8 mouse cellular contexts compared by ENCODE assay signal in the genomic region with DNA sequence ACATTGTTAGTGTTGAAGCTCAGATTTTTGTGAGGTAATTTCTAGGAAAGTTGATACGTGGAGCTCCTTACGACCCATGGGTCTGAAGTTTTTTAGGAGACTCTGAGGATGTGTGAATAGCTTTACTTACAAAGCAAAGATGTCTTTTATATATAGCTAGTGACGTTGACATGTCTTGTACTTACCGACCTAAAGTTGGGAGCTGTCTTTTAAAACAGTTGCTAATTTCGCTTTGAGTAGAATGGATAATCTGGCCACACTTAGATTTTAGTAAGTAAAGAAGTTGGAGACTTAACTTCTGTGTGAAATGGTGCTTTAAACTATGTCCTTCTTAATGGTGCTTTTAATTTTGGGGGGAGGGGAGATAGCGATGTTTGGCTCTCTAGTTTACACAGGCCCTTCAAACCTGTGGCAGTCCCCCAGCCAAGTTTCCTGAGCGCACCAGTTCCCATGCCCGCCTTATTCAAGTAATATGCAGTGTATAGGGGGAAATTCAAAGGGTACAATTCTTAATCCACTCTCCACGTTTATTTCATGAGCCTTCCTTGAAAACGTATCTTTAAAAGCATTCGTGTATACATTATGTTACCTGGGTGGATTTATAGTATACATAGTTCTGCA. TPM values are rescaled to one million over a fixed set of nuclear protein-coding genes. Genes with fewer than 3 reads are reported as not detected.
A peak's percentile ranks its signal among the peaks of the same experiment; 100 is the strongest.
DNase-seq lines count a peak whose midpoint lies in the region; ATAC-seq and TF ChIP-seq lines count a peak whose summit lies in the region.

No protein-coding gene starts in this region.

- peaks cover 2 to 12% of the 10 kb centered on the region in 2 experiments; a peak in 3 of 4 replicates for H3K4me1 ChIP-seq in heart, embryonic 14.5 days (ENCODE audit: control insufficient read depth in 2 of 2, insufficient read depth in 2 of 2, low read length in 2 of 2)
- peaks cover 34% of the 10 kb centered on the region for H3K4me1 ChIP-seq in G1E (ENCODE audit: insufficient read depth, low read depth, low read length)
- peaks cover 7% of the 10 kb centered on the region for H3K4me1 ChIP-seq in forebrain, postnatal 0 days (ENCODE audit: insufficient read depth)
- no peaks in the 10 kb centered on the region for H3K4me1 ChIP-seq in midbrain, embryonic 11.5 days (ENCODE audit: control insufficient read depth, insufficient read depth, low read length)

- H3K9me3 ChIP-seq in heart, embryonic 14.5 days (ENCODE audit: control insufficient read depth, low read length), result no peaks in the 10 kb centered on the region
- H3K9me3 ChIP-seq in G1E (replicated peaks), result no peaks in the 10 kb centered on the region
- no peaks in the 10 kb centered on the region for H3K9me3 ChIP-seq in forebrain, postnatal 0 days (ENCODE audit: low read length)
- H3K9me3 ChIP-seq in midbrain, embryonic 11.5 days (ENCODE audit: control insufficient read depth, low read length), result no peaks in the 10 kb centered on the region

- DNase-seq in heart, adult 11 months, result no peak
- no peak for DNase-seq in G1E (ENCODE audit: low spot score)
- DNase-seq in forebrain, postnatal 0 days, result no peak
- DNase-seq in midbrain, embryonic 11.5 days (ENCODE audit: low spot score, missing footprints), result peak; percentile 89
- DNase-seq in adrenal gland, adult 8-10 months, result no peak
- no peak for DNase-seq in frontal cortex, adult 2 months (ENCODE audit: extremely low spot score in 1 of 2, low spot score in 1 of 2)
- DNase-seq in ovary, postnatal 14 days (ENCODE audit: low spot score), result no peak

- H3K9ac ChIP-seq in heart, embryonic 14.5 days (ENCODE audit: low read length), result peak overlapping the region; percentile 94
- H3K9ac ChIP-seq in forebrain, postnatal 0 days, result peak overlapping the region; percentile 86
- peak overlapping the region; percentile 89 for H3K9ac ChIP-seq in midbrain, embryonic 11.5 days (ENCODE audit: low read length)

- WGBS in heart, embryonic 14.5 days, result 14% methylated on average over 11 of the region's 11 CpGs
- 3% methylated on average over 11 of the region's 11 CpGs for WGBS in forebrain, postnatal 0 days
- 7% methylated on average over 11 of the region's 11 CpGs for WGBS in midbrain, embryonic 11.5 days

- no peak for TF ChIP-seq CTCF in G1E (IDR thresholded peaks at IDR 0.05; ENCODE audit: low read depth, low read length)
- no peak for TF ChIP-seq CTCF in forebrain, postnatal 0 days (IDR thresholded peaks at IDR 0.05; ENCODE audit: low read depth)

- peak overlapping the region; percentile 93 for H3K4me2 ChIP-seq in heart, embryonic 14.5 days (ENCODE audit: low read length)
- H3K4me2 ChIP-seq in forebrain, postnatal 0 days (ENCODE audit: low read depth), result peak overlapping the region; percentile 60
- H3K4me2 ChIP-seq in midbrain, embryonic 11.5 days, result peak overlapping the region; percentile 63

- peak overlapping the region in 1 of 2 experiments; percentile 94; a peak in 2 of 4 replicates for H3K27ac ChIP-seq in heart, embryonic 14.5 days (replicated peaks in 1 of 2; ENCODE audit: control insufficient read depth in 1 of 2, insufficient read depth in 1 of 2, low read depth in 2 of 2, low read length in 2 of 2)
- H3K27ac ChIP-seq in forebrain, postnatal 0 days (ENCODE audit: low read depth, low read length), result no peak overlapping the region
- H3K27ac ChIP-seq in midbrain, embryonic 11.5 days (ENCODE audit: low read depth, low read length), result no peak overlapping the region; the same call in 1 of the 2 replicates

- no peaks in the 10 kb centered on the region for H3K27me3 ChIP-seq in heart, embryonic 14.5 days (ENCODE audit: control insufficient read depth, insufficient read depth, low read length)
- peaks cover under 1% of the 10 kb centered on the region; the same call in 1 of the 2 replicates for H3K27me3 ChIP-seq in G1E (ENCODE audit: insufficient read depth, low read length)
- H3K27me3 ChIP-seq in forebrain, postnatal 0 days (ENCODE audit: insufficient read depth, low read length), result no peaks in the 10 kb centered on the region
- no peaks in the 10 kb centered on the region for H3K27me3 ChIP-seq in midbrain, embryonic 11.5 days (ENCODE audit: control insufficient read depth, insufficient read depth, low read length)

- H3K4me3 ChIP-seq in heart, embryonic 14.5 days (ENCODE audit: control insufficient read depth in 1 of 2, insufficient read depth in 1 of 2, low read depth in 1 of 2, low read length in 2 of 2), result peak overlapping the region; percentile 16 to 83; a peak in 3 of 4 replicates
- peak overlapping the region; percentile 95 for H3K4me3 ChIP-seq in G1E (ENCODE audit: low read depth, low read length)
- peak overlapping the region; percentile 75 for H3K4me3 ChIP-seq in forebrain, postnatal 0 days (ENCODE audit: low read depth, low read length)
- H3K4me3 ChIP-seq in midbrain, embryonic 11.5 days (ENCODE audit: low read depth, low read length), result peak overlapping the region; percentile 89

- H3K36me3 ChIP-seq in heart, embryonic 14.5 days (ENCODE audit: control insufficient read depth, insufficient read depth, low read length), result 0 out of 2 replicates have a peak, but pooled peaks cover 2% of the 10 kb centered on the region
- H3K36me3 ChIP-seq in G1E (replicated peaks), result peaks cover 32% of the 10 kb centered on the region
- H3K36me3 ChIP-seq in forebrain, postnatal 0 days (ENCODE audit: insufficient read depth), result no peaks in the 10 kb centered on the region; the same call in 1 of the 2 replicates
- H3K36me3 ChIP-seq in midbrain, embryonic 11.5 days (ENCODE audit: control insufficient read depth, insufficient read depth, low read length), result no peaks in the 10 kb centered on the region

- ATAC-seq in heart, embryonic 14.5 days (ENCODE audit: insufficient number of reproducible peaks, insufficient read depth, low FRiP score, low read depth), result no peak
- ATAC-seq in G1E (ENCODE audit: extremely low read depth, insufficient number of reproducible peaks, low FRiP score, poor library complexity, severe bottlenecking), result no peak
- no peak for ATAC-seq in forebrain, postnatal 0 days
- no peak for ATAC-seq in midbrain, embryonic 11.5 days (ENCODE audit: low FRiP score)

RNA-seq across cellular contexts. Expression of a gene that starts 1.2 kb away (rescaled TPM):
- polyA plus RNA-seq in heart, embryonic 14.5 days (2014; fragmentation: Nextera tagmentation; extraction: Ambion mirVana), result 82.2 and 83.9 TPM in 2 replicates
- 291 and 312 TPM in 2 replicates for total RNA-seq in G1E (2014; fragmentation: Nextera tagmentation)
- total RNA-seq in G1E (2017), result 270 and 276 TPM in 2 replicates
- 33.7 and 66.9 TPM in 2 replicates for polyA plus RNA-seq in G1E (2012)
- 102 and 106 TPM in 2 replicates for total RNA-seq in forebrain, postnatal 0 days (2014; rRNA removed)
- 56.2 and 58.1 TPM in 2 replicates for polyA plus RNA-seq in forebrain, postnatal 0 days (2015; fragmentation: Nextera tagmentation; extraction: Ambion mirVana)
- 166 TPM in 2 replicates for polyA plus RNA-seq in midbrain, embryonic 11.5 days (2014; fragmentation: Nextera tagmentation; extraction: Ambion mirVana)
- 10 to 100 TPM; 73.4 to 85.3 (median 75.3) TPM for total RNA-seq in adrenal gland, adult 8-10 months (2022)
- 63.8 and 73.1 TPM in 2 replicates for polyA plus RNA-seq in frontal cortex, adult 2 months (2012; rRNA removed)
